Mouse (Mus musculus) kidney, embryonic 16.5 days (tissue): ENCODE measurements around the gene Trpm8. TPM values are rescaled to one million over a fixed set of nuclear protein-coding genes. Genes with fewer than 3 reads are reported as not detected.
A peak's percentile ranks its signal among the peaks of the same experiment; 100 is the strongest.

Source experiments
- ATAC-seq: fragments of 200-750 bp; cut with Nextera tagmentation; 2 replicates; pipeline ENCODE4 v1.8.0; 2017; ENCODE audit warnings: moderate TSS enrichment; ENCODE audit not compliant: low FRiP score, low TSS enrichment
- H3K27ac ChIP-seq: fragments of 300-500 bp; sonication (generic); 2 replicates; pipeline ENCODE4 v1.5.1; 2014; ENCODE audit warnings: low read length
- H3K27me3 ChIP-seq: fragments of 300-500 bp; sonication (generic); 2 replicates; pipeline ENCODE4 v1.6.1; 2014; ENCODE audit warnings: low read length, control low read depth, mixed read lengths; ENCODE audit not compliant: insufficient read depth
- H3K36me3 ChIP-seq: fragments of 300-500 bp; sonication (generic); 2 replicates; pipeline ENCODE4 v1.6.1; 2014; ENCODE audit warnings: low read length, control low read depth, mixed read lengths; ENCODE audit not compliant: insufficient read depth
- H3K4me1 ChIP-seq: fragments of 300-500 bp; sonication (generic); 2 replicates; pipeline ENCODE4 v1.6.1; 2014; ENCODE audit warnings: low read length, control low read depth, mixed read lengths; ENCODE audit not compliant: insufficient read depth
- H3K4me2 ChIP-seq: fragments of 300-500 bp; sonication (generic); replicated peaks from 2 replicates; pipeline ENCODE4 v1.6.1; 2014; ENCODE audit warnings: low read depth, low read length
- H3K4me3 ChIP-seq: fragments of 300-500 bp; sonication (generic); 2 replicates; pipeline ENCODE4 v1.5.1; 2014; ENCODE audit warnings: mild to moderate bottlenecking, low read length
- H3K9ac ChIP-seq: fragments of 300-500 bp; sonication (generic); replicated peaks from 2 replicates; pipeline ENCODE4 v1.6.1; 2014; ENCODE audit warnings: low read length
- H3K9me3 ChIP-seq: fragments of 300-500 bp; sonication (generic); 2 replicates; pipeline ENCODE4 v1.6.1; 2016; ENCODE audit warnings: low read length, control low read depth
- WGBS: fragments of 180-500 bp; shearing (Covaris S2); extraction: QIAGEN DNeasy Blood & Tissue Kit; methylation state at CpG from one replicate; pipeline ENCODE4 v1.1.7; 2014; 5-methylcytosine and 5-hydroxymethylcytosine counted together
- polyA plus RNA-seq: library from polyadenylated mRNA; unstranded; fragments of >200 nt; fragmentation: Nextera tagmentation; extraction: Ambion mirVana; gene quantifications from 2 replicates; pipeline ENCODE4 v1.2.1, GENCODE M21; 2015

Gene Trpm8
- not detected in 2 replicates for polyA plus RNA-seq

DNA sequence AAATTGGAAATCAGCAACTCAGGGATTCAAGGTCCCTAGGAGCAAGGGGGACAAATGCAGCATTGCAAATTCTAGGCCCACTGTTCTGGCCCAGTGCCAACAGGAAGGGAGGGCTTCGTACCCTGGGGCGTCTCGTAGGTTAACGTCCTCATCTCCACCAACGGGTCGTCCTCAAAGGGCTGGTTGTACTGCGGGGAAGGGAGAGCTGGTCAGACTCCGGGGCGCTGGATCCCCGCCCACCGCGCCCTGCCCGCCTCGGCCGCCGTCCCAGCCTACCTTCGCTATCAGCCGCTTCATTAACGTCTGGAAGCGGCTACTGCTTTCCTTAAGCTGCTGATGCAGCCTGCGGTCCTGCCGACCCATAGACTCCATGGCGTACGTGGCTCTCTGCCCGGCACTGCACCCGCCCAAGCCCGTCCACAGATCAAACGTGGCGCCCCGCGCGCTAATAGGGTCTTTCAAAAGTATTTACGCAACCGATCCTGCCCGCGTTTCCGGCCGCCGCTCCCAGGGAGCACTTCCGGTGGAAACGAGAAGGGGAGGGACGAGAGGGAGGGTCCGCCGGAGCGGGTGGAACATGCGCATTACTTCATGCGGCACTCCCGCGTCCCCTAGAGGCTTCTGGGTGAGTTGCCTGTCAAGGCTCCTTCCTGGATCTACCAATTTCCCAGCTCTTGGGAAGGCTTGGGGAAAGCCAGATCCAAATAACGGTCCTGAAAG lies at the start of gene Trpm8, which contains the start of gene Hjurp:
Gene Trpm8, plus strand, starts transcription at position 564 of the 720 bp plus-strand sequence.
Gene Hjurp, minus strand, starts transcription at position 536 of the 720 bp plus-strand sequence.
- Histone ChIP-seq H3K36me3 (peaks cover 32% of the 10 kb centered on the region), H3K4me1 (peaks cover 13% of the 10 kb centered on the region), H3K4me2 (peak within 1 kb of the TSS; percentile 53), H3K9me3 (peaks cover 3% of the 10 kb centered on the region; the same call in 1 of the 2 replicates), H3K27me3 (no peaks in the 10 kb centered on the region), H3K27ac (peak within 1 kb of the TSS; percentile 74), H3K4me3 (peak within 1 kb of the TSS; percentile 52), H3K9ac (peak within 1 kb of the TSS; percentile 70)
- WGBS, result 1% methylated on average over 50 of the region's 50 CpGs
- peak; percentile 97 for ATAC-seq

DNA sequence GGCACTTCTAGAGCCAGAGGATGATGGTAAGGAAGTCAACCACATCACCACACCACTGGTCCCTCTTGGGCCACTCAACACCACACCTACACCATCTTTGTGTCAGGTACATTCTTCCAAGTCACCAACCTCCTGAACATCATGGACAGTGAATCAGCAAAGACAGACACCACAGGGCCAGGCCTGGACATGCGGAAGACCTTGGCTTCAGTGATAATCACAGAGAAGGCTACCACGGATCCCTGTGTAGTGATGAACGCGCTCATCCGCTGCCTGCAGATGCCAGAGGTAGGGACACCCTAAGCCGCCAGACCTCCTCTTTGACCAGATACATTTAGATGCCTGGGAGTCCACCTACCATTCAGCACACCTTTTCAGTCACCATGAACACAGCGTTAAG lies 49.3 kb upstream of the Trpm8 start:
- Histone ChIP-seq H3K4me2 (no peak overlapping the region), H3K4me3 (no peak overlapping the region), H3K9me3 (peaks cover 79% of the 10 kb centered on the region), H3K27me3 (no peaks in the 10 kb centered on the region), H3K36me3 (no peaks in the 10 kb centered on the region), H3K27ac (no peak overlapping the region), H3K9ac (no peak overlapping the region), H3K4me1 (no peaks in the 10 kb centered on the region)
- 71% methylated on average over 7 of the region's 7 CpGs for WGBS
- ATAC-seq, result no peak

DNA sequence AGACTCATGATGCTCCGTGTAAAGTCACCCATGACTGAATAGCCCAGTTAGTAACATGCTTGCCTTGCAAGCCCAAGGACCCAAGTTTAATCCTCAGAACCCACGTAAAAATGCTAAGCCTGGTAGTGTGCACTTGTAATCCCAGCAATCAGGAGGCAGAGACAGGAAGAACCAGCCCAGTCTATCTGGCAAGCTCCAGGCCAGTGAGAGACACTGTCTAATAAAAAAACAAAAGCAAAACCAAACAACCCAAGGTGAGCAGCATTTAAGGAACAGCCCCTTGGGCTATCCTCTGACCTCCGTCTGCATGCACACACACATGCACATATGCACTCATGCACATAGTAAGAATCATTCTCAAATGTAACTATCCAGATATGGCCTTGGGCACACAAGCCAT lies 47.9 kb upstream of the Trpm8 start:
- no peak overlapping the region for H3K9ac ChIP-seq
- no peaks in the 10 kb centered on the region for H3K36me3 ChIP-seq
- H3K4me2 ChIP-seq, result no peak overlapping the region
- ATAC-seq, result no peak
- H3K27me3 ChIP-seq, result no peaks in the 10 kb centered on the region
- H3K9me3 ChIP-seq, result peaks cover 93% of the 10 kb centered on the region
- WGBS, result 75% methylated on average over 3 of the region's 3 CpGs
- H3K4me3 ChIP-seq, result no peak overlapping the region
- H3K4me1 ChIP-seq, result no peaks in the 10 kb centered on the region
- no peak overlapping the region for H3K27ac ChIP-seq

DNA sequence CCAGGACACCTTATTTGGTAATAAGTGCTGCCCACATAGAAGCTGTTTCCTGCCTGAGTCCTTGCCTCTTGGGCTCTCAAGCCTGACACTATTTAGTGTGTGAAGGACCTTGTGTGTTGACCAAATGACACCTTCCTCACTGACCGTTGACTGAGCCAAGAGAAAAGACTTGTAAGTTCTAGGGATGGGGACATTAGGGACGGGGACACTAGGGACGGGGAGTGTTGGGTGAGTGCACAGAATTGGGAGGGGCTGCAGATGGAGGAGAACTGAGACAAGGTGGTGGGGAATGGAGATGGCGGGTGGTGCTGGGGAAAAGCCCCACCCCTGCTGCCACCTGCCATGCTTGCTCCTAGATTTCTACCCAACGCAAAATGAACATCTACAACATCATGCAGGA lies 47.5 kb upstream of the Trpm8 start:
- Histone ChIP-seq H3K27me3 (no peaks in the 10 kb centered on the region), H3K4me3 (no peak overlapping the region), H3K36me3 (no peaks in the 10 kb centered on the region), H3K4me1 (no peaks in the 10 kb centered on the region), H3K9me3 (peaks cover 98% of the 10 kb centered on the region), H3K27ac (no peak overlapping the region), H3K4me2 (no peak overlapping the region), H3K9ac (no peak overlapping the region)
- no peak for ATAC-seq
- WGBS, result 85% methylated on average over 5 of the region's 5 CpGs

DNA sequence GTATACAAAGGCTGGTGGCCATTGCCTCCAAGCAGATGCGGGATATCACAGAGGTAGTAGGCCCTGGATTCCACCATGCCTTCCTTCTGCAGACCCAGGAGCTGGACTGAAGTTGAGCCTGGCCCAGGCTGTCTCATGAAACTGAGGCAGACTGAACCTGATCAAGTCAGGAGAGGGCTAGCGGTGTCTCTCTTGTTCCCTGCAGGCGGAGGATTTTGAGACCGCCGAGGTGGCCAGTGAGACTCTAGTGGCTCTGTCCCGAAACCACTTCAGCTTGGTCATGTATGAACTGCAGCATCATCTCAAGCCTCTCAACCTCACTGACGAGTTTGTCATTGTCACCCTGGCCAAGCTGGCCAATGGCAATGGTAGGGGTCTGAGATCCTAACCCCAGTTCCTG lies 47.0 kb upstream of the Trpm8 start:
- no peaks in the 10 kb centered on the region for H3K4me1 ChIP-seq
- H3K9me3 ChIP-seq, result peaks cover 100% of the 10 kb centered on the region
- no peaks in the 10 kb centered on the region for H3K27me3 ChIP-seq
- H3K4me2 ChIP-seq, result no peak overlapping the region
- H3K4me3 ChIP-seq, result no peak overlapping the region
- no peak overlapping the region for H3K27ac ChIP-seq
- ATAC-seq, result no peak
- H3K36me3 ChIP-seq, result no peaks in the 10 kb centered on the region
- 73% methylated on average over 7 of the region's 7 CpGs for WGBS
- H3K9ac ChIP-seq, result no peak overlapping the region

DNA sequence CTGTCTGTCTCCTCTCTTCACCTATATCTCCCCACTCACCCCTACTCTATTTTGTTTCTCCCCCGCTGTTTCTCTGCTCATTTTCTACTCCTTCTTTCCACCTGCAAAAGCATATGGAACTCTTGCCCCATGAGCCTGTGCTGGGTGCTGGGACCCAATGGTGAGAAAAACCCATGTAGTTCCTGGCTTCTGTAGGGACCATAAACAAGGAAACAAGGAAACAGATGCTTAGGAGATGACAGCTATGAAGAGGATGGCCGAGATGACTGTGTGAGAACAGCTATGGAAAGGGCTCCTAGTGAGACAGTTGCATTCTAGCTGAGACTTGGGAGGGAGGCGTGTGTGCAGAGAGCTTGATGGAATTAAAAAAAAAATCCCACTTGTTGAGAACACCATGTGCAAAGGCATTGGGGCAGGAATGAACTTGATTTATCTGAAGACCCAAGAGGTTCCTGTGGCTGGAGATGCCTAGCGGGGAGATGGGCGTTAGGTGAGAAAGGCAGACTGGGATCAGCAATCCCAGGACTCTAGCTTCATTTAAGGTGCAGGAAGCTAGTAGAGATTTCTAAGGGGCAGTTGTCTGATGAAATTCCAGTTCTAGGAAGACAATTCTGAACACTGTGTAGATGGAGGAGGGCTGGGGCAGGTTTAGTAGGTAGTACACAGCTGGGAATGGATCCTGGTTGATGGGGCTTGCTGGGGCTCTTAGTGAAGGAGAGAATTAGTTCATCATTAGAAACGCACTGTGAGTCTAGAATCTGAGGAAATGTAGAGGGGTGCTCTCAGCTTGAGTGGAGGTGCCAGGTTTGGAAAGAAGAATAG lies 46.3 kb upstream of the Trpm8 start:
- 77% methylated on average over 6 of the region's 6 CpGs for WGBS
- H3K9me3 ChIP-seq, result peaks cover 99% of the 10 kb centered on the region
- no peaks in the 10 kb centered on the region for H3K4me1 ChIP-seq
- no peaks in the 10 kb centered on the region for H3K27me3 ChIP-seq
- no peak overlapping the region for H3K9ac ChIP-seq
- ATAC-seq, result no peak
- H3K4me2 ChIP-seq, result no peak overlapping the region
- H3K4me3 ChIP-seq, result no peak overlapping the region
- no peaks in the 10 kb centered on the region for H3K36me3 ChIP-seq
- H3K27ac ChIP-seq, result no peak overlapping the region

DNA sequence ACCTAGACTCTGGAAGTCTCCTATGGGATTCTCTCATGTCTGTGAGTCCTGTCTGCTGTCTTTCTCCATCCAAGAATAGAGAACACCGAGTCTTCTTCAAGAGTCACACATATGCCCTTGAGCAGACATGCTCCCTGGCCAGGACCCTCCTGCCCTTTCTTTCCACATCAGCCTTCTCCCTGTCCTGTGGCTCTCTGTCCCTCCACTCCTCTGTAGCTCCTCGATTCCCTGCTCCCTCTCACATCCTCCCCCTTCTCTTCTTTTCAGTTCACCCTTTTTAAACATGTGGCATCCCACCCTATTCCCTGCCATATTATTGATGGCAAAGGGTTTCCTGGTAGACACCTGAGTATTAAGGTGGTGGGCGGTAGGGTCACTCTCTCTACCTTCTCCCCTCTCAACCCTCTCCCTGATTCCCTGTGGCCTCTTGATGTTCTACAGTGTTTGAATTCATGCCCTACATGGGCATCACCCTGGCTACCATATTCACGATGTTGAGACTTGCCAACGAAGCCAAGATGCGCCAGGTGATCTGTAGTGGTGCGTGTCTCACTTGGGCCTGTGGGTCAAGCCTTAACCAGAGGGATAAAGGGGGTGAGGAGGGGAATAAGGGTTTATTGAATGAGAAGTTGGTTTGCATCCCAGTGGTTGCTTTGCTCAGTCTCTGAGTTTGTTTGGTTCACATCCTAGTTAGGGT lies 45.5 kb upstream of the Trpm8 start:
- Histone ChIP-seq H3K4me3 (no peak overlapping the region), H3K9me3 (peaks cover 97% of the 10 kb centered on the region), H3K27me3 (no peaks in the 10 kb centered on the region), H3K4me2 (no peak overlapping the region), H3K27ac (no peak overlapping the region), H3K9ac (no peak overlapping the region), H3K36me3 (no peaks in the 10 kb centered on the region), H3K4me1 (no peaks in the 10 kb centered on the region)
- ATAC-seq, result no peak
- 67% methylated on average over 7 of the region's 7 CpGs for WGBS

DNA sequence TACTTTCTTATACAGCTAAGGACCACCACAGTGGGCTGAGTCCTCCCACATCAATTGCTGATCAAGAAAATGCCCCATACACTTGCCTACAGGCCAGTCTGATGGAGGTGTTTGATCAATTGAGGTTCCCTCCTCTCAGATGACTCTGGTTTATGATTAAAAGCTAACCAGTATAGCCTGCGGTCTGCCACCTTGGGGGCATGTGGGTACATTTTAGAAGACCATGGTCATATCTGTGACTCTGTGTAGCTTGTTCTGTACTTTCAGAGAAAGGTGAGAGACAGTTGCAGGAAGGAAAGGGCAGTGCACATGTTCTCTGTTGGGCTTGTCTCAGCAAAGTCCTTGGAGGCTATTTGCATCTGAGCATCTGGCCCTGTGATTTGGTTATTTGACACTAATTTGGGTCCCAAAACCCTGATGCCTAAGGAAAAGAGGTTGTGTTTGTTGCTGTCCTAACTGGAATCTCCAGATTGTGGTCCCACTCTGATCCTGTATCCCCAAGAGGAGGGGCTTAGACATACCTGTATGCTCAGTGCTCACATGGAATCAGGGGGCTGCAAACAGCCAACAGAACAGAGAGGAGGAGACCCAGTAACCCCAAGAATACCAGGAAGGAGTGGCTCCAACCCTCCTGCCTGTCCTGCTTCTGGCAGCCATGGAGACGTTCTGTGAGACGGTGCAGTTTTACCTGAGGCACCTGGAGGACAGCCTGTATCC lies 44.6 kb upstream of the Trpm8 start:
- H3K4me1 ChIP-seq, result no peaks in the 10 kb centered on the region
- no peak overlapping the region for H3K4me3 ChIP-seq
- no peak for ATAC-seq
- no peaks in the 10 kb centered on the region for H3K27me3 ChIP-seq
- H3K9ac ChIP-seq, result no peak overlapping the region
- H3K9me3 ChIP-seq, result peaks cover 97% of the 10 kb centered on the region
- no peak overlapping the region for H3K27ac ChIP-seq
- WGBS, result 57% methylated on average over 3 of the region's 3 CpGs
- no peaks in the 10 kb centered on the region for H3K36me3 ChIP-seq
- no peak overlapping the region for H3K4me2 ChIP-seq

DNA sequence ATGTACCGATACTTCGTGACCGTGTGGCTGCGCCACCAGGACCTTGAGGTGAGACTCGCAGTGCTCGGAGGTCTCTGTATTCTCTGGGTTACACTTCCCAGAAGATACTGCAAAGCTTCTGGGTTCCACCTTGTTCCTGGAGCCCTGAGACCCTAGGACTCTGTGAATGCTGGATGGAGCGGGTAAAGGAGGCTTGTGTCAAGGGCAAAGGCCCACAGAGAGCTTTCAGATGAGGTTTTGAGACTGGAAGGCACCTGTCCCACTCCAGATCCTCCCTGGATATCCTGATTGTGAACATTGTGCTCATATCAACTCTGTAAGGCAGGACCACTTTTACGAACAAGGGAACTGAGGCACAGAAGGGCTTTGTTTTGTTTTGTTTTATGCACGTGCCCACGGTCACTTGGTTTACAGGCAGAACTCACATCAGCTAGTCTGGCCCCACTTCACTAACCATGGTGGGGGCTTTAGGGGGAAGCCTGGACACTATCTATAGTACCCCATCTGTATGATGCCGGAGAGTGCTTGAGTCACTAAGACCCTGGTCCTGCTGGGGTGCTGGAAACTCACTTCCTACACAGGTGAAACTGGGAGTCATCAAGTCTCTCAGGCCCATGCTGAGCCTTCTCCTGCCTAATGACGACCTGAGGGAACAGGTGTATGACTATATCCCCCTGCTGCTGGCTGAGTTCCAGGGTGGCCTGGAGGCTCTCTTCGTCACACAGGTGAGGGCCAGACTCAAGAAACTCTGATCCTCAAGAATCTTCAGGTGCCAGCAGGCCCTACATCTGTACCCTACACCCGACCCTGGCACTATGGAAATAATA lies 43.8 kb upstream of the Trpm8 start:
- H3K4me3 ChIP-seq, result no peak overlapping the region
- no peaks in the 10 kb centered on the region for H3K27me3 ChIP-seq
- no peak for ATAC-seq
- H3K4me2 ChIP-seq, result no peak overlapping the region
- H3K27ac ChIP-seq, result no peak overlapping the region
- no peaks in the 10 kb centered on the region for H3K36me3 ChIP-seq
- WGBS, result 68% methylated on average over 14 of the region's 14 CpGs
- peaks cover 97% of the 10 kb centered on the region for H3K9me3 ChIP-seq
- no peaks in the 10 kb centered on the region for H3K4me1 ChIP-seq
- H3K9ac ChIP-seq, result no peak overlapping the region
